Mouse (Mus musculus): ENCODE measurements at regions not wholly inside any gene's neighbourhood (a gene's known extent, or its start where the extent isn't known, plus 50 kb on each side); places are given as distances from the start of the nearest gene placed in this dataset.

DNA sequence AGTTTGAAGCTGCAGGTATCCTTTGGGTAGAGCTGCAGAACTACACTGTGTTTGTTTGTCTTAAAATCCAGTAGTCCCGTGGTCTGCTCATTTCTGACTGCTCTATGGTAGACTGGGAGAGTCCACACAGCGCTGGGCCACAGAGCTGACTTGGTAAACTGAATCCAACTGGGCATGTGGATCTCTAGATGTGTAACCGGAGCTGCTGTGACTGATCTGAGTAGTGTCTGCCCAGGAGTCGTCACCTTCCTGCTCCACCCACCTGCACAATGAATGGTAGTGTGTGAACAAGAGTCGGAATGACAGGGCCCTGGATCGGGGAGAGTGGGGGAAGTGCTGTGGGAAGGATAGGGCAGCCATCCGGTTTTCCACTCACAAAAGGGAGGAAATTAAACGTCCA, 87.5 kb upstream of the Fam3c start:
- H3K27ac ChIP-seq (ENCODE audit: low read depth, low read length) = 0 out of 2 replicates have a peak overlapping the region, but pooled peaks have one; percentile 21
- H3K4me2 ChIP-seq (replicated peaks; ENCODE audit: low read depth) = no peak overlapping the region
- no peaks in the 10 kb centered on the region for H3K9me3 ChIP-seq (ENCODE audit: control insufficient read depth)
- H3K27me3 ChIP-seq (replicated peaks; ENCODE audit: control insufficient read depth, insufficient read depth, low read length) = no peaks in the 10 kb centered on the region
- H3K9ac ChIP-seq (ENCODE audit: low read depth, low read length) = no peak overlapping the region
- TF ChIP-seq CTCF (IDR thresholded peaks at IDR 0.05; ENCODE audit: low read depth) = no peak
- H3K36me3 ChIP-seq (ENCODE audit: control insufficient read depth, insufficient read depth) = no peaks in the 10 kb centered on the region
- H3K4me1 ChIP-seq (replicated peaks; ENCODE audit: control insufficient read depth, insufficient read depth, low read length) = no peaks in the 10 kb centered on the region
- H3K4me3 ChIP-seq (ENCODE audit: low read depth, low read length) = no peak overlapping the region
- WGBS = 29% methylated on average over 8 of the region's 8 CpGs
- peak; percentile 36; the same call in 1 of the 2 replicates for ATAC-seq

DNA sequence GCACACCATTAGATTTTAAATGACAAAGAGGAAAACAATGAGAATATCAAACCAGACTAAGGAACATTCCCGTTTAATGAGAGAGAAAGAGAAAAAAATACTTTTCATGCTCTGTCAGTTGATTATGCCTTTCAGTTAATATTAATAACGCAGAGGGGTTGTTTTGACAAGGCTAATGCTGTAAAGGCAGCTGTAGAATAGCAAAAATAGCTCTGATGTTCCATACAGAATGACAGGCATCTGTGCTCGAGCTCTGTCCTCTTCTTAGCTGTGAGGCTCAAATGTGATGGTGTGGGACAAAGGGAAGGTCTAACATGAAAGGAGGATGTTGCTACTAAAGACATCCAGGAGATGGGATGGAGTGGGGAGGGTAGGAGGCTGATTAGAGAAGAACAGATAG, 87.1 kb upstream of the Fam3c start:
- no peak overlapping the region for H3K9ac ChIP-seq (ENCODE audit: low read depth, low read length)
- TF ChIP-seq CTCF (IDR thresholded peaks at IDR 0.05; ENCODE audit: low read depth) = no peak
- no peaks in the 10 kb centered on the region for H3K27me3 ChIP-seq (replicated peaks; ENCODE audit: control insufficient read depth, insufficient read depth, low read length)
- no peak for ATAC-seq
- no peak overlapping the region for H3K27ac ChIP-seq (ENCODE audit: low read depth, low read length)
- H3K36me3 ChIP-seq (ENCODE audit: control insufficient read depth, insufficient read depth) = no peaks in the 10 kb centered on the region
- WGBS = 68% methylated on average over 3 of the region's 3 CpGs
- H3K4me2 ChIP-seq (replicated peaks; ENCODE audit: low read depth) = no peak overlapping the region
- H3K4me1 ChIP-seq (replicated peaks; ENCODE audit: control insufficient read depth, insufficient read depth, low read length) = no peaks in the 10 kb centered on the region
- H3K4me3 ChIP-seq (ENCODE audit: low read depth, low read length) = no peak overlapping the region
- no peaks in the 10 kb centered on the region for H3K9me3 ChIP-seq (ENCODE audit: control insufficient read depth)

GRCm38 (mm10) chr6:22442591-22442990, 86.5 kb upstream of the Fam3c start:
- 38% methylated on average over 8 of the region's 8 CpGs for WGBS
- no peaks in the 10 kb centered on the region for H3K4me1 ChIP-seq (replicated peaks; ENCODE audit: control insufficient read depth, insufficient read depth, low read length)
- no peak for TF ChIP-seq CTCF (IDR thresholded peaks at IDR 0.05; ENCODE audit: low read depth)
- H3K9me3 ChIP-seq (ENCODE audit: control insufficient read depth) = no peaks in the 10 kb centered on the region
- ATAC-seq = peak; percentile 92
- no peak overlapping the region for H3K4me3 ChIP-seq (ENCODE audit: low read depth, low read length)
- no peak overlapping the region for H3K27ac ChIP-seq (ENCODE audit: low read depth, low read length)
- H3K4me2 ChIP-seq (replicated peaks; ENCODE audit: low read depth) = no peak overlapping the region
- H3K27me3 ChIP-seq (replicated peaks; ENCODE audit: control insufficient read depth, insufficient read depth, low read length) = no peaks in the 10 kb centered on the region
- H3K9ac ChIP-seq (ENCODE audit: low read depth, low read length) = no peak overlapping the region
- H3K36me3 ChIP-seq (ENCODE audit: control insufficient read depth, insufficient read depth) = no peaks in the 10 kb centered on the region

DNA sequence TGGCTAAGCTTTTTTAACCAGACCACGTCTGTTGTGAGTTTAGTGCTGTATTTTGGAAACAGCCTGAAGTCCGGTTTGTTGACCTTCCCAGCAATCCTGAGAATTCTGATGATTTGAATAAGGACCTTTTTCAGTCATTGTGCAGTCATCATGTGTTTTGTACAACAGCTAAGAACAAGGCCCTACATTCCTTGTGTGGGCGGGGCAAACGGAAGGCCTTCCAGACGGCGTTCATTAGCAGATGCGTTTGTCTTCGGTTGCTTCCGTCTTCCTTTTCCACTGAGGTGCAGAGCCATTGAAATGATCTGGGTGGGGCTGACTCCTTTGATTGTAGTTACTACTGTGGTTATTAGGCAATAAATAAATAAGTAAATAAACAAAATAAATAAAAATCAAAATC, 83.8 kb upstream of the Fam3c start:
- no peaks in the 10 kb centered on the region for H3K27me3 ChIP-seq (replicated peaks; ENCODE audit: control insufficient read depth, insufficient read depth, low read length)
- no peak overlapping the region for H3K4me2 ChIP-seq (replicated peaks; ENCODE audit: low read depth)
- 75% methylated on average over 9 of the region's 9 CpGs for WGBS
- no peak overlapping the region for H3K9ac ChIP-seq (ENCODE audit: low read depth, low read length)
- no peak for TF ChIP-seq CTCF (IDR thresholded peaks at IDR 0.05; ENCODE audit: low read depth)
- no peak for ATAC-seq
- no peaks in the 10 kb centered on the region for H3K36me3 ChIP-seq (ENCODE audit: control insufficient read depth, insufficient read depth)
- no peak overlapping the region for H3K27ac ChIP-seq (ENCODE audit: low read depth, low read length)
- H3K9me3 ChIP-seq (ENCODE audit: control insufficient read depth) = no peaks in the 10 kb centered on the region
- no peak overlapping the region for H3K4me3 ChIP-seq (ENCODE audit: low read depth, low read length)
- no peaks in the 10 kb centered on the region for H3K4me1 ChIP-seq (replicated peaks; ENCODE audit: control insufficient read depth, insufficient read depth, low read length)

GRCm38 (mm10) chr6:22429026-22429425, 73.0 kb upstream of the Fam3c start:
- 53% methylated on average over 3 of the region's 3 CpGs for WGBS
- H3K4me2 ChIP-seq (replicated peaks; ENCODE audit: low read depth) = no peak overlapping the region
- ATAC-seq = no peak
- no peaks in the 10 kb centered on the region for H3K9me3 ChIP-seq (ENCODE audit: control insufficient read depth)
- H3K4me1 ChIP-seq (replicated peaks; ENCODE audit: control insufficient read depth, insufficient read depth, low read length) = no peaks in the 10 kb centered on the region
- H3K9ac ChIP-seq (ENCODE audit: low read depth, low read length) = no peak overlapping the region
- TF ChIP-seq CTCF (IDR thresholded peaks at IDR 0.05; ENCODE audit: low read depth) = no peak
- no peak overlapping the region for H3K27ac ChIP-seq (ENCODE audit: low read depth, low read length)
- no peaks in the 10 kb centered on the region for H3K27me3 ChIP-seq (replicated peaks; ENCODE audit: control insufficient read depth, insufficient read depth, low read length)
- H3K36me3 ChIP-seq (ENCODE audit: control insufficient read depth, insufficient read depth) = no peaks in the 10 kb centered on the region
- no peak overlapping the region for H3K4me3 ChIP-seq (ENCODE audit: low read depth, low read length)

DNA sequence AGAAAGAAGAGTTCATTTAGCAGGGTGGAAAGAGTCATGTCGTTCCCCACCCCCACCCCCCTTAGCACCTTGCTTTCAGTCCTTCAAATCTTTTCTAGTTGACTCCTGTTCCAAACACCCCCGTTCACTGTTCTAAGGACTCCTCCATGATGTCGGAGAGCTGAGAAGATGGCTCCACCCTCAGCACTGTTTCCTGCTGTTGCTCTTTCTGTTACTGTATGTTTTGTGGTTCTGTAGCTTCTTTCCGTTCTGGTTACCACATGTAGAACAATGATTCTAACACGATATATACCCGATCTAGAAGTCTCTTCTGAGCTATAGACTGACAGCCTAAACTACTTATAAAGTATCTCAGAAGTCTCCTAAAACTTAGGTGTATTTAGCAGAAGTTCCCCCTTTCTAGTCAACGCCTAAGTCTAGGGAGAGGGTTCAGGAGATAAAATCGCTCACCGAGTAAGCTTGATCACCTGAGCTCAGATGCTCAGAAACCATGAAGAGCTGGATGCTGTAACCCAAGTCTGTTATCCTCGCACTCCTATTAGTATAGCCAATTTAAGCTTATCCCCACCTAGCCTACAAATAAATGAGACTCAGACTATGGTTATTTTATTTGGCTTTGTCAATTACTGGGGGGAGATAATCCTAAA, 68.2 kb upstream of the Fam3c start:
- Histone ChIP-seq H3K27me3 (replicated peaks; ENCODE audit: control insufficient read depth, insufficient read depth, low read length) (no peaks in the 10 kb centered on the region), H3K9ac (ENCODE audit: low read depth, low read length) (no peak overlapping the region), H3K4me3 (ENCODE audit: low read depth, low read length) (no peak overlapping the region), H3K9me3 (ENCODE audit: control insufficient read depth) (no peaks in the 10 kb centered on the region), H3K4me1 (replicated peaks; ENCODE audit: control insufficient read depth, insufficient read depth, low read length) (no peaks in the 10 kb centered on the region), H3K4me2 (replicated peaks; ENCODE audit: low read depth) (no peak overlapping the region), H3K36me3 (ENCODE audit: control insufficient read depth, insufficient read depth) (no peaks in the 10 kb centered on the region), H3K27ac (ENCODE audit: low read depth, low read length) (no peak overlapping the region)
- WGBS = 87% methylated on average over 10 of the region's 10 CpGs
- no peak for TF ChIP-seq CTCF (IDR thresholded peaks at IDR 0.05; ENCODE audit: low read depth)
- ATAC-seq = no peak

All from intestine, postnatal 0 days (tissue).